Mouse (Mus musculus) neural tube, embryonic 11.5 days (tissue): ENCODE results near the gene Galnt2. TPM values are rescaled to one million over a fixed set of nuclear protein-coding genes. Genes with fewer than 3 reads are reported as not detected.

Experiments used
- ATAC-seq: fragments of 200-750 bp; cut with Nextera tagmentation; 2 replicates; pipeline ENCODE4 v1.8.0; 2017; ENCODE audit warnings: moderate number of reproducible peaks, mild to moderate bottlenecking, moderate TSS enrichment, moderate library complexity; ENCODE audit not compliant: insufficient read depth, low FRiP score, low TSS enrichment
- DNase-seq: peaks from one replicate; pipeline ENCODE4 v3.0.0-alpha.2; 2015; ENCODE audit warnings: low spot score
- H3K27ac ChIP-seq: fragments of 300-500 bp; sonication (generic); 2 replicates; pipeline ENCODE4 v1.5.1; 2014; ENCODE audit warnings: low read depth, mild to moderate bottlenecking, low read length
- H3K27me3 ChIP-seq: fragments of 300-500 bp; sonication (generic); 2 replicates; pipeline ENCODE4 v1.6.1; 2014; ENCODE audit warnings: mild to moderate bottlenecking, low read length, mixed read lengths; ENCODE audit not compliant: control insufficient read depth, insufficient read depth
- H3K36me3 ChIP-seq: fragments of 300-500 bp; sonication (generic); 2 replicates; pipeline ENCODE4 v1.6.1; 2014; ENCODE audit warnings: mild to moderate bottlenecking, low read length, moderate library complexity, mixed read lengths; ENCODE audit not compliant: control insufficient read depth, insufficient read depth
- H3K4me1 ChIP-seq: fragments of 300-500 bp; sonication (generic); 2 replicates; pipeline ENCODE4 v1.6.1; 2014; ENCODE audit warnings: low read length, mixed read lengths; ENCODE audit not compliant: control insufficient read depth, insufficient read depth
- H3K4me2 ChIP-seq: fragments of 300-500 bp; sonication (generic); 2 replicates; pipeline ENCODE4 v1.6.1; 2014; ENCODE audit warnings: low read depth, mild to moderate bottlenecking, moderate library complexity
- H3K4me3 ChIP-seq: fragments of 300-500 bp; sonication (generic); 2 replicates; pipeline ENCODE4 v1.5.1; 2014; ENCODE audit warnings: low read depth, low read length
- H3K9ac ChIP-seq: fragments of 300-500 bp; sonication (generic); 2 replicates; pipeline ENCODE4 v1.6.1; 2014; ENCODE audit warnings: mild to moderate bottlenecking, low read length
- H3K9me3 ChIP-seq: fragments of 300-500 bp; sonication (generic); 2 replicates; pipeline ENCODE4 v1.6.1; 2016; ENCODE audit warnings: low read length; ENCODE audit not compliant: control insufficient read depth
- WGBS: fragments of 180-500 bp; shearing (Covaris S2); extraction: QIAGEN DNeasy Blood & Tissue Kit; methylation state at CpG from one replicate; pipeline ENCODE4 v1.1.7; 2014; 5-methylcytosine and 5-hydroxymethylcytosine counted together
- polyA plus RNA-seq: library from polyadenylated mRNA; unstranded; fragments of >200 nt; fragmentation: Nextera tagmentation; extraction: Ambion mirVana; gene quantifications from 2 replicates; pipeline ENCODE4 v1.2.1, GENCODE M21; 2014

The Galnt2 gene
- polyA plus RNA-seq, 1 experiment from 2014 or later: 92.4 TPM

- no peak overlapping the region for H3K4me3 ChIP-seq
- ATAC-seq: no peak
- WGBS: 89% methylated on average over 5 of the region's 5 CpGs
- H3K27me3 ChIP-seq: no peaks in the 10 kb centered on the region
- DNase-seq: no peak
- no peak overlapping the region for H3K27ac ChIP-seq
- no peaks in the 10 kb centered on the region for H3K36me3 ChIP-seq
- H3K4me2 ChIP-seq: no peak overlapping the region
- no peaks in the 10 kb centered on the region for H3K9me3 ChIP-seq
- no peak overlapping the region for H3K9ac ChIP-seq
- no peaks in the 10 kb centered on the region for H3K4me1 ChIP-seq
Observed at GRCm38 (mm10) chr8:124193992-124194391, 37.2 kb upstream of the Galnt2 start.

- WGBS: 55% methylated on average over 5 of the region's 5 CpGs
- no peaks in the 10 kb centered on the region for H3K27me3 ChIP-seq
- no peak for DNase-seq
Observed at GRCm38 (mm10) chr8:124196195-124196594, 35.0 kb upstream of the Galnt2 start.

GRCm38 (mm10) chr8:124196797-124197196 lies 34.4 kb upstream of the Galnt2 start:
- H3K4me1 ChIP-seq: no peaks in the 10 kb centered on the region
- H3K4me2 ChIP-seq: no peak overlapping the region
- no peaks in the 10 kb centered on the region for H3K36me3 ChIP-seq
- WGBS: 72% methylated on average over 5 of the region's 5 CpGs
- no peaks in the 10 kb centered on the region for H3K27me3 ChIP-seq
- DNase-seq (no peak), ATAC-seq (no peak)
- no peak overlapping the region for H3K27ac ChIP-seq
- H3K9me3 ChIP-seq: no peaks in the 10 kb centered on the region
- no peak overlapping the region for H3K4me3 ChIP-seq
- H3K9ac ChIP-seq: no peak overlapping the region

More at GRCm38 (mm10) chr8:124196195-124196594, 35.0 kb upstream of the Galnt2 start:
- no peak overlapping the region for H3K4me2 ChIP-seq
- H3K36me3 ChIP-seq: no peaks in the 10 kb centered on the region
- no peak overlapping the region for H3K9ac ChIP-seq
- ATAC-seq: no peak
- no peak overlapping the region for H3K27ac ChIP-seq
- H3K4me3 ChIP-seq: no peak overlapping the region
- no peaks in the 10 kb centered on the region for H3K4me1 ChIP-seq
- no peaks in the 10 kb centered on the region for H3K9me3 ChIP-seq

- Histone ChIP-seq H3K27ac (no peak overlapping the region), H3K9ac (no peak overlapping the region), H3K4me1 (no peaks in the 10 kb centered on the region), H3K27me3 (no peaks in the 10 kb centered on the region), H3K4me3 (no peak overlapping the region), H3K9me3 (no peaks in the 10 kb centered on the region), H3K4me2 (no peak overlapping the region), H3K36me3 (no peaks in the 10 kb centered on the region)
- WGBS: 79% methylated on average over 7 of the region's 7 CpGs
- no peak for DNase-seq
- no peak for ATAC-seq
Observed at GRCm38 (mm10) chr8:124198230-124198629, 33.0 kb upstream of the Galnt2 start.

GRCm38 (mm10) chr8:124200400-124200799 lies 30.8 kb upstream of the Galnt2 start:
- no peak for DNase-seq
- Histone ChIP-seq H3K36me3 (no peaks in the 10 kb centered on the region), H3K9ac (no peak overlapping the region), H3K27me3 (no peaks in the 10 kb centered on the region), H3K4me3 (no peak overlapping the region), H3K27ac (no peak overlapping the region), H3K4me1 (no peaks in the 10 kb centered on the region), H3K4me2 (no peak overlapping the region), H3K9me3 (no peaks in the 10 kb centered on the region)
- WGBS: 72% methylated on average over 7 of the region's 7 CpGs
- ATAC-seq: no peak

GRCm38 (mm10) chr8:124201706-124202105 lies 29.5 kb upstream of the Galnt2 start:
- 87% methylated on average over 8 of the region's 8 CpGs for WGBS
- Histone ChIP-seq H3K27ac (no peak overlapping the region), H3K9ac (no peak overlapping the region), H3K4me1 (no peaks in the 10 kb centered on the region), H3K9me3 (no peaks in the 10 kb centered on the region), H3K4me3 (no peak overlapping the region), H3K36me3 (no peaks in the 10 kb centered on the region), H3K4me2 (no peak overlapping the region), H3K27me3 (no peaks in the 10 kb centered on the region)
- DNase-seq: no peak
- ATAC-seq: no peak

GRCm38 (mm10) chr8:124202895-124203294 lies 28.3 kb upstream of the Galnt2 start:
- H3K27ac ChIP-seq: no peak overlapping the region
- H3K27me3 ChIP-seq: no peaks in the 10 kb centered on the region
- H3K4me3 ChIP-seq: no peak overlapping the region
- no peak for DNase-seq
- no peak for ATAC-seq
- no peaks in the 10 kb centered on the region for H3K36me3 ChIP-seq
- 91% methylated on average over 5 of the region's 5 CpGs for WGBS
- no peaks in the 10 kb centered on the region for H3K9me3 ChIP-seq
- H3K4me1 ChIP-seq: no peaks in the 10 kb centered on the region
- H3K9ac ChIP-seq: no peak overlapping the region
- no peak overlapping the region for H3K4me2 ChIP-seq

- no peaks in the 10 kb centered on the region for H3K36me3 ChIP-seq
- no peaks in the 10 kb centered on the region for H3K27me3 ChIP-seq
- H3K9ac ChIP-seq: no peak overlapping the region
- ATAC-seq: no peak
- H3K4me2 ChIP-seq: no peak overlapping the region
- no peaks in the 10 kb centered on the region for H3K4me1 ChIP-seq
- WGBS: 80% methylated on average over 13 of the region's 13 CpGs
- H3K27ac ChIP-seq: no peak overlapping the region
- H3K9me3 ChIP-seq: no peaks in the 10 kb centered on the region
- DNase-seq: no peak
- H3K4me3 ChIP-seq: no peak overlapping the region
Observed at GRCm38 (mm10) chr8:124204001-124204601, 27.1 kb upstream of the Galnt2 start.

- H3K9ac ChIP-seq: no peak overlapping the region
- WGBS: 77% methylated on average over 2 of the region's 2 CpGs
- DNase-seq: no peak
Observed at GRCm38 (mm10) chr8:124212148-124212547, 19.0 kb upstream of the Galnt2 start.

More at GRCm38 (mm10) chr8:124212148-124212547, 19.0 kb upstream of the Galnt2 start:
- no peaks in the 10 kb centered on the region for H3K27me3 ChIP-seq
- no peak overlapping the region for H3K4me2 ChIP-seq
- no peaks in the 10 kb centered on the region for H3K4me1 ChIP-seq
- no peaks in the 10 kb centered on the region for H3K36me3 ChIP-seq
- no peak overlapping the region for H3K27ac ChIP-seq
- no peak for ATAC-seq
- H3K4me3 ChIP-seq: no peak overlapping the region
- no peaks in the 10 kb centered on the region for H3K9me3 ChIP-seq
